Mouse (Mus musculus) brown adipose tissue, adult 24 weeks (tissue): ENCODE data around the gene Prrx1. TPM values are rescaled to one million over a fixed set of nuclear protein-coding genes. Genes with fewer than 3 reads are reported as not detected.

Source experiments
- H3K27ac ChIP-seq: fragments of 200-500 bp; replicated peaks from 2 replicates; pipeline ENCODE4 v1.5.1; 2012; ENCODE audit warnings: low read depth, mild to moderate bottlenecking, low read length
- H3K4me1 ChIP-seq: fragments of 200-500 bp; 2 replicates; pipeline ENCODE4 v1.6.1; 2012; ENCODE audit warnings: low read length, mixed read lengths; ENCODE audit not compliant: control insufficient read depth, insufficient read depth, insufficient read length
- H3K4me3 ChIP-seq: fragments of 200-500 bp; 2 replicates; pipeline ENCODE4 v1.5.1; 2012; ENCODE audit warnings: low read depth, mild to moderate bottlenecking, low read length, moderate library complexity; ENCODE audit not compliant: insufficient read depth
- polyA plus RNA-seq: library from polyadenylated mRNA; stranded (reverse); fragments of >200 nt; gene quantifications from 2 replicates; pipeline ENCODE4 v1.2.4, GENCODE M21; 2012; ENCODE audit not compliant: missing spikeins, insufficient read depth, insufficient read length

The Prrx1 gene
- polyA plus RNA-seq, result 10.2 and 10.3 TPM in 2 replicates

GRCm38 (mm10) chr1:163313101-163313773 is at the start of gene Prrx1:
Gene Prrx1, minus strand, starts transcription at chr1:163313710.
- Histone ChIP-seq H3K4me1 (no peaks in the 10 kb centered on the region), H3K27ac (peak within 1 kb of the TSS; percentile 89), H3K4me3 (peak within 1 kb of the TSS; percentile 65)

GRCm38 (mm10) chr1:163362202-163362601 is 48.7 kb upstream of the Prrx1 start:
- Histone ChIP-seq H3K27ac (peak overlapping the region; percentile 81), H3K4me1 (no peaks in the 10 kb centered on the region), H3K4me3 (no peak overlapping the region)

- no peak overlapping the region for H3K4me3 ChIP-seq
- H3K27ac ChIP-seq, result no peak overlapping the region
- no peaks in the 10 kb centered on the region for H3K4me1 ChIP-seq
These were observed 47.9 kb upstream of the Prrx1 start for GRCm38 (mm10) chr1:163361376-163361775.

GRCm38 (mm10) chr1:163360796-163361195 is 47.3 kb upstream of the Prrx1 start:
- 0 out of 2 replicates have a peak overlapping the region, but pooled peaks have one; percentile 31 for H3K27ac ChIP-seq
- H3K4me3 ChIP-seq, result no peak overlapping the region
- H3K4me1 ChIP-seq, result no peaks in the 10 kb centered on the region

GRCm38 (mm10) chr1:163359521-163359920 is 46.0 kb upstream of the Prrx1 start:
- Histone ChIP-seq H3K4me1 (no peaks in the 10 kb centered on the region), H3K4me3 (no peak overlapping the region), H3K27ac (no peak overlapping the region)

DNA sequence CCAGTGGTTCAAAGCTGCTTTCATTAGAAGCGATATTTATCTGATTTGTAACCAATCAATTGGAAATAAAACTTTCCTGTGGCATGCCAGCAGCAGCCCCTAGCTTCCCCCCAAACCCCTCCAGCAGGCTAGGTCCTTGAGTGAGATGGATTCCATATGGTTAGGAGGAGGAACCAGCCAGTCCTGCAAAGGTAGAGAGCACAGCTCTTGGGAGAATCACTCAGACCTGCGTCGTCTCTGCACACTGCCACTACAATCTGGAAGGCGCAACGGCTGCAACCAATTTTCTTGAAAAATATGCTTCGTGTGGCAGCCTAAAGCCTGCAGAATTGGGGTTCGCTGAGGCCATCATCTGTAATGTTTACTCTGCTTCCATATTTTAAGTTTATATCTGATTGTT is 44.7 kb upstream of the Prrx1 start:
- Histone ChIP-seq H3K4me1 (no peaks in the 10 kb centered on the region), H3K27ac (no peak overlapping the region), H3K4me3 (no peak overlapping the region)

- Histone ChIP-seq H3K27ac (no peak overlapping the region), H3K4me1 (no peaks in the 10 kb centered on the region), H3K4me3 (no peak overlapping the region)
These were observed 44.2 kb upstream of the Prrx1 start for GRCm38 (mm10) chr1:163357733-163358132.

DNA sequence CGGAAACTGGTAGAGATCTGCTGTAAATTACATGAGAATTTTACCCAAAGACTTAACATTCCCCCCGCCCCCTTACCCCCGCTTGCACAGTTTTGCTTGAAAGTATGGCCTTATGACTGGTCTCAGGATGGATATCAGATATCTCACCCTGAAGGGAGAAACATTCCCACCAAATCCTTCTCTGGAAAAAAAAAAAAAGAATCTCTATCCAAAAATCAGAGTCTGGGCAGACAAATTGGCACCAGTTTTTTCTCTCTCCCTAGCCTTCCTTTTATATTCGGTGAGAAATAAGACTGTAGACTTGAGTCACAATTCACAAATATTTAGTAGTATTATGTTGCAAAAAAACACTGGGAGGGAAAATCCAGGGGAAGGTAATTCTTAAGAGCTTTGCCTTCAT is 42.7 kb upstream of the Prrx1 start:
- no peak overlapping the region for H3K27ac ChIP-seq
- no peak overlapping the region for H3K4me3 ChIP-seq
- no peaks in the 10 kb centered on the region for H3K4me1 ChIP-seq

DNA sequence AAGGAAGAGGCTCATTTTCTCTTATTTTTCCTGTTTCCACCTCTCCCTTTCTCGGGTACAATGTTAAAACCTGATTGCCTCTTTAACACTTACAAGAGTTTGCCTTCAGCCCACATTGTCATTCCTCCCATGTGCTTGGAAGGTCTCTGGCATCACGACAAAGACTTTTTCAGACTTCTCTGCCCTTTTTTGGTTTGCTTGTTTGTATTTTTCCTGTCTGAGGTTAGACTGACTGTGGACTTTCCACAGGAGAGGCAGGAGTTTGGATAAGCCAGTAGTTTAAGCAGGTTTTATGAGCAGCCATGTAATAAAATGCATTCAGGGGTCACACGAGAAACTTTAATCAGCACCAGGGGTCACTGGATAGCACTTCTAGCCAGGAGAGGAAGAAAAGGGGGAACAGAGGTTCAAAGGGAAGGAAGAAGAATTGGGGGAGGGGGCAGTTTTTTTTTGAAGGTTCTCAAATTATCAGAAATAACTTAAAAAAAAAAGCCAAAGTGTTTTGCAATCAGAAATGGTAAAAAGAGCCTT is 42.2 kb upstream of the Prrx1 start:
- H3K27ac ChIP-seq, result no peak overlapping the region; the same call in 1 of the 2 replicates

DNA sequence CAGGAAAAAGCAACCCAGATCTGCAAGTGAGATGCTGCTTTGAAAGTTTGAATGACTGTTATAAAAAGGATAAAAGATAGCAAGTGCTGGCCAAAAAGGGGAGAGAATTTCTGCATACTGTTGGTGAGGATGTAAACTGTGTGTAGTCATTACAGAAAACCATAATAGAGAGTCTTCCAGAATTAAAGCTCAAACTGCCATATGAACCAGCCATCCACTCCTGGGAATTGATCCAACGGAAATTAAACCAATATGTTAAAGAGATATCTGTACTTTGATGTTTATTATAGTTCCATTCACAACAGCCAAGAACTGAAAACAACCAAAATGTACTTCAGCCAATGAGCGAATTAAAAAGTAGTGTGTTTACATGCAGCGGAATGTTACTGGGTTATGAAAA is 37.5 kb upstream of the Prrx1 start:
- Histone ChIP-seq H3K4me1 (no peaks in the 10 kb centered on the region), H3K27ac (no peak overlapping the region), H3K4me3 (no peak overlapping the region)

More for the DNA sequence above, 42.2 kb upstream of the Prrx1 start:
- no peaks in the 10 kb centered on the region for H3K4me1 ChIP-seq
- H3K4me3 ChIP-seq, result no peak overlapping the region

DNA sequence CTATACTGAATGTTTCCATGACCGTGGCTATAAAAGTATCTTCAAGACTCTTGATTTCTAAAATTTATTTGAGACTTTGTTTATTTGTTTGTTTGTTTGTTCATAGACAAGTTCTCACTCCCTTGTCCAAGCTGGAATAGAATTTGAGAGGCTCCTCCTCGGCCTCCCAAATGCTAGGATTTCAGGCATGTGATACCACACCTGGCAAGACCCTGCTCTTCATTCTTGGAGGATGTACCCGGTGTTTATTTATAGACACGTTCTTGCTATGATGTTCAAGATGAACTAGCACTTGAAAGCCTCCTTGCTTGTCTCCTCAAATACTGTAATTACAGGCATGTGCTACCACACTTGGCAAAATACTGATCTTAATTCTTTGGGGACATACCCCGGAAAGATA is 32.0 kb upstream of the Prrx1 start:
- Histone ChIP-seq H3K4me3 (no peak overlapping the region), H3K4me1 (no peaks in the 10 kb centered on the region), H3K27ac (no peak overlapping the region)

- Histone ChIP-seq H3K4me1 (no peaks in the 10 kb centered on the region), H3K27ac (no peak overlapping the region), H3K4me3 (no peak overlapping the region)
These were observed 31.4 kb upstream of the Prrx1 start for GRCm38 (mm10) chr1:163344931-163345330.

GRCm38 (mm10) chr1:163339219-163339561 is 25.7 kb upstream of the Prrx1 start:
- no peak overlapping the region for H3K4me3 ChIP-seq
- H3K27ac ChIP-seq, result no peak overlapping the region
- peaks cover 3% of the 10 kb centered on the region; the same call in 1 of the 2 replicates for H3K4me1 ChIP-seq

GRCm38 (mm10) chr1:163338525-163339218 is 25.2 kb upstream of the Prrx1 start:
- Histone ChIP-seq H3K4me1 (peaks cover 3% of the 10 kb centered on the region; the same call in 1 of the 2 replicates), H3K27ac (no peak overlapping the region), H3K4me3 (no peak overlapping the region)

DNA sequence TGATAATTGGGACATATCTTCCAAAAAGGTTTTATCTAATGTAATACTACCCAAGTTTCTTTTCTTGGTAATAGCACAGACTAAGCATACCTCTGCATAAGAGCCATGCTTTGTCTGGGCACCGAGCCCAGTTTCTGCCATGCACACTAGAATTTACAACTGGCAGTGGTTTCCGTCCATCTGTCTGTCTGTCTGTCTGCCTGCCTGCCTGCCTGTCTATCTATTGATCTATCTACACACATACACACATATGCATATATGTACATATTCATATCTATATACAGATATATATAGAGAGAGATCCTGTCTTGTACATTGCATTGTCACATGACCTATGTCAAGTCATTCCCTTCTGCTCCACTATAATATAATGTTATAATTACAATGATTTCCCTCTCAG is 24.3 kb upstream of the Prrx1 start:
- Histone ChIP-seq H3K4me3 (no peak overlapping the region), H3K4me1 (peaks cover 3% of the 10 kb centered on the region; the same call in 1 of the 2 replicates), H3K27ac (no peak overlapping the region)

DNA sequence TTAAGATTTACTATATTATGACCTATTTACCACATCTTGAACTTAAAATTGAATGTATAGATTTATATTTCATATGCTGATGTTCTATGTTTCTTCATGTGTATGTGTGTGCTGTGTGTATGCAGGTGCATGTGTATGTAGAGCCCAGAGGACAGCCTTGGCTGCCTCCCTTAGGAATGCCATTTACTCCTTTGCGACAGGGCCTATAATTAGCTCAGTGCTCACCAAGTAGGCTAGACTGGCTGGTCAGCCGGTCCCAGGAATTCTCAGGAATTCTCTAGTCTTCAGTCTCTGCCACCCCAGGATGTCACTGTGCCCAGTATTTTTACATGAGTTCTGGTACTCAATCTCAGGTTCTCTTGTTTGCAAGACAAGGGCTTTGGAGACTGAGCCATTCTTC is 13.8 kb upstream of the Prrx1 start:
- Histone ChIP-seq H3K4me1 (no peaks in the 10 kb centered on the region), H3K27ac (no peak overlapping the region), H3K4me3 (no peak overlapping the region)
